In genomic region chr6:35379890-35380289, GRCm38 (mm10) we compare ENCODE assay signal across 8 mouse cellular contexts. TPM values are rescaled to one million over a fixed set of nuclear protein-coding genes. Genes with fewer than 3 reads are reported as not detected.
DNase-seq lines count a peak whose midpoint lies in the region; ATAC-seq and TF ChIP-seq lines count a peak whose summit lies in the region.

No protein-coding gene starts in this region.

- 0 out of 2 replicates have a peak, but pooled peaks cover 4% of the 10 kb centered on the region for H3K27me3 ChIP-seq in heart, embryonic 10.5 days (ENCODE audit: insufficient read depth, poor library complexity, severe bottlenecking)
- no peaks in the 10 kb centered on the region for H3K27me3 ChIP-seq in kidney, embryonic 14.5 days (ENCODE audit: control insufficient read depth, insufficient read depth, low read length)
- H3K27me3 ChIP-seq in limb, embryonic 14.5 days (ENCODE audit: control insufficient read depth, insufficient read depth, low read length): no peaks in the 10 kb centered on the region
- H3K27me3 ChIP-seq in stomach, embryonic 14.5 days (ENCODE audit: control insufficient read depth, insufficient read depth, low read length): no peaks in the 10 kb centered on the region

- TF ChIP-seq POLR2A in bone marrow macrophage, adult 2 months (IDR thresholded peaks at IDR 0.05; ENCODE audit: borderline replicate concordance, low read depth, low read length): no peak
- TF ChIP-seq POLR2A in embryonic fibroblast, embryonic 13.5 days (IDR thresholded peaks at IDR 0.05; ENCODE audit: low read depth, low read length): no peak
- TF ChIP-seq POLR2A in limb, embryonic 14.5 days (IDR thresholded peaks at IDR 0.05; ENCODE audit: borderline replicate concordance, extremely low read depth, insufficient read depth, insufficient read length): no peak

- ATAC-seq in kidney, embryonic 14.5 days (ENCODE audit: low FRiP score, low TSS enrichment): peak; percentile 40; the same call in 1 of the 2 replicates
- peak; percentile 38; the same call in 1 of the 2 replicates for ATAC-seq in limb, embryonic 14.5 days (ENCODE audit: low FRiP score, low read depth)
- ATAC-seq in stomach, embryonic 14.5 days (ENCODE audit: insufficient number of reproducible peaks, insufficient read depth, low FRiP score, low read depth): no peak

- 0 out of 2 replicates have a peak, but pooled peaks cover 2% of the 10 kb centered on the region for H3K4me1 ChIP-seq in bone marrow macrophage, adult 2 months (ENCODE audit: control insufficient read depth, insufficient read depth, low read length)
- 0 out of 2 replicates have a peak, but pooled peaks cover 3% of the 10 kb centered on the region for H3K4me1 ChIP-seq in embryonic fibroblast, embryonic 13.5 days (ENCODE audit: control insufficient read depth, insufficient read depth, low read length)
- H3K4me1 ChIP-seq in heart, embryonic 10.5 days: peaks cover 11% of the 10 kb centered on the region
- no peaks in the 10 kb centered on the region for H3K4me1 ChIP-seq in kidney, embryonic 14.5 days (ENCODE audit: control insufficient read depth, insufficient read depth, low read length)
- 0 out of 2 replicates have a peak, but pooled peaks cover 7% of the 10 kb centered on the region for H3K4me1 ChIP-seq in limb, embryonic 14.5 days (ENCODE audit: control insufficient read depth, insufficient read depth, low read length)
- H3K4me1 ChIP-seq in stomach, embryonic 14.5 days (ENCODE audit: control insufficient read depth, insufficient read depth, low read length): no peaks in the 10 kb centered on the region; the same call in 1 of the 2 replicates

- H3K9me3 ChIP-seq in heart, embryonic 10.5 days: no peaks in the 10 kb centered on the region
- no peaks in the 10 kb centered on the region for H3K9me3 ChIP-seq in kidney, embryonic 14.5 days (ENCODE audit: control insufficient read depth, low read length)
- no peaks in the 10 kb centered on the region for H3K9me3 ChIP-seq in limb, embryonic 14.5 days (ENCODE audit: control insufficient read depth, low read length)
- no peaks in the 10 kb centered on the region for H3K9me3 ChIP-seq in stomach, embryonic 14.5 days (ENCODE audit: control insufficient read depth, low read depth, low read length)

- peak overlapping the region; percentile 18; the same call in 1 of the 2 replicates for H3K9ac ChIP-seq in kidney, embryonic 14.5 days (ENCODE audit: low read depth, low read length)
- 0 out of 2 replicates have a peak overlapping the region, but pooled peaks have one; percentile 4 for H3K9ac ChIP-seq in limb, embryonic 14.5 days (ENCODE audit: low read depth, low read length, severe bottlenecking)
- H3K9ac ChIP-seq in stomach, embryonic 14.5 days (replicated peaks; ENCODE audit: low read depth, low read length): no peak overlapping the region

- WGBS in heart, embryonic 10.5 days: 9% methylated on average over 8 of the region's 8 CpGs
- 17% methylated on average over 8 of the region's 8 CpGs for WGBS in kidney, embryonic 14.5 days
- whole genome bisulfite sequencing in limb, embryonic 14.5 days: 11% methylated on average over 8 of the region's 8 CpGs
- 15% methylated on average over 8 of the region's 8 CpGs for WGBS in stomach, embryonic 14.5 days

- peak overlapping the region; percentile 16; the same call in 1 of the 2 replicates for H3K4me3 ChIP-seq in bone marrow macrophage, adult 2 months (ENCODE audit: insufficient read depth, low read length)
- H3K4me3 ChIP-seq in embryonic fibroblast, embryonic 13.5 days (ENCODE audit: insufficient read depth, low read length): no peak overlapping the region
- peak overlapping the region; percentile 38 for H3K4me3 ChIP-seq in heart, embryonic 10.5 days
- H3K4me3 ChIP-seq in kidney, embryonic 14.5 days (ENCODE audit: low read length): no peak overlapping the region
- no peak overlapping the region for H3K4me3 ChIP-seq in limb, embryonic 14.5 days (replicated peaks; ENCODE audit: low read length)
- H3K4me3 ChIP-seq in stomach, embryonic 14.5 days (ENCODE audit: low read depth, low read length): no peak overlapping the region

- peak overlapping the region; percentile 24 for H3K4me2 ChIP-seq in kidney, embryonic 14.5 days (replicated peaks; ENCODE audit: low read depth, low read length)
- peak overlapping the region; percentile 26; the same call in 1 of the 2 replicates for H3K4me2 ChIP-seq in limb, embryonic 14.5 days (replicated peaks; ENCODE audit: low read depth, low read length, severe bottlenecking)
- H3K4me2 ChIP-seq in stomach, embryonic 14.5 days (replicated peaks; ENCODE audit: low read depth, low read length): peak overlapping the region; percentile 20; the same call in 1 of the 2 replicates

- no peaks in the 10 kb centered on the region for H3K36me3 ChIP-seq in heart, embryonic 10.5 days
- no peaks in the 10 kb centered on the region for H3K36me3 ChIP-seq in kidney, embryonic 14.5 days (ENCODE audit: control insufficient read depth, insufficient read depth, low read length)
- no peaks in the 10 kb centered on the region for H3K36me3 ChIP-seq in limb, embryonic 14.5 days (ENCODE audit: control insufficient read depth, insufficient read depth, low read length)
- no peaks in the 10 kb centered on the region for H3K36me3 ChIP-seq in stomach, embryonic 14.5 days (ENCODE audit: control insufficient read depth, insufficient read depth, low read length)

- peak; percentile 82 for DNase-seq in CD4-positive helper T cell, adult 2 months (ENCODE audit: low read depth, low spot score)
- peak; percentile 91 for DNase-seq in heart, embryonic 10.5 days (ENCODE audit: low spot score)
- DNase-seq in limb, embryonic 14.5 days (ENCODE audit: low spot score): peak; percentile 80
- DNase-seq in natural killer cell, adult 2 months (ENCODE audit: low spot score in 2 of 2): peak; percentile 75 to 81

- peak; percentile 99 for TF ChIP-seq CTCF in bone marrow macrophage, adult 2 months (IDR thresholded peaks at IDR 0.05; ENCODE audit: low read depth, low read length)
- TF ChIP-seq CTCF in embryonic fibroblast, embryonic 13.5 days (IDR thresholded peaks at IDR 0.05; ENCODE audit: borderline replicate concordance, insufficient read depth, low read length): peak; percentile 93

- no peak overlapping the region for H3K27ac ChIP-seq in bone marrow macrophage, adult 2 months (ENCODE audit: insufficient read depth, low read depth, low read length)
- no peak overlapping the region for H3K27ac ChIP-seq in embryonic fibroblast, embryonic 13.5 days (ENCODE audit: insufficient read depth, low read length)
- peak overlapping the region; percentile 52; the same call in 1 of the 2 replicates for H3K27ac ChIP-seq in heart, embryonic 10.5 days
- no peak overlapping the region for H3K27ac ChIP-seq in kidney, embryonic 14.5 days (ENCODE audit: low read depth, low read length)
- 0 out of 2 replicates have a peak overlapping the region, but pooled peaks have one; percentile 13 for H3K27ac ChIP-seq in limb, embryonic 14.5 days (replicated peaks; ENCODE audit: low read depth, low read length)
- no peak overlapping the region for H3K27ac ChIP-seq in stomach, embryonic 14.5 days (ENCODE audit: low read length)

RNA-seq across cellular contexts. Expression of gene Fam180a, which starts 53.9 kb away (rescaled TPM):
- polyA plus RNA-seq in bone marrow macrophage, adult 2 months (2012; ENCODE audit: insufficient read depth, insufficient read length, missing spikeins): not detected in 2 replicates
- 0.62 and 3.0 TPM in 2 replicates for polyA plus RNA-seq in embryonic fibroblast, embryonic 13.5 days (2011; ENCODE audit: insufficient read length, low read depth, missing spikeins)
- polyA plus RNA-seq in heart, embryonic 10.5 days (2016; fragmentation: Nextera tagmentation; extraction: Ambion mirVana): 0.08 and 0.20 TPM in 2 replicates
- polyA plus RNA-seq in kidney, embryonic 14.5 days (2014; fragmentation: Nextera tagmentation; extraction: Ambion mirVana): not detected in 2 replicates
- polyA plus RNA-seq in limb, embryonic 14.5 days (2012; rRNA removed): 2.5 and 3.5 TPM in 2 replicates
- 5.1 and 6.0 TPM in 2 replicates for polyA plus RNA-seq in limb, embryonic 14.5 days (2014; fragmentation: Nextera tagmentation; extraction: Ambion mirVana)
- polyA plus RNA-seq in stomach, embryonic 14.5 days (2014; fragmentation: Nextera tagmentation; extraction: Ambion mirVana): 2.7 and 2.9 TPM in 2 replicates

Comparison
In these comparisons a context has a peak if more than half of its experiments do, and no peak if none do; other contexts are left out.
1. H3K27ac ChIP-seq: peak in heart, embryonic 10.5 days (single experiment) and limb, embryonic 14.5 days (single experiment); none in bone marrow macrophage, adult 2 months (single experiment), embryonic fibroblast, embryonic 13.5 days (single experiment), kidney, embryonic 14.5 days (single experiment) and stomach, embryonic 14.5 days (single experiment).
2. H3K4me3 ChIP-seq: peak in bone marrow macrophage, adult 2 months (single experiment) and heart, embryonic 10.5 days (single experiment); none in embryonic fibroblast, embryonic 13.5 days (single experiment), kidney, embryonic 14.5 days (single experiment), limb, embryonic 14.5 days (single experiment) and stomach, embryonic 14.5 days (single experiment).
3. Peak in every context shown above with its lines, with median percentiles within 50 percentile points of each other: DNase-seq and H3K4me2 ChIP-seq.